Mouse (Mus musculus): ENCODE measurements around the gene Cd8a. TPM values are rescaled to one million over a fixed set of nuclear protein-coding genes. Genes with fewer than 3 reads are reported as not detected.

The Cd8a gene
- total RNA-seq, 2 experiments from 2014 or later = not detected

GRCm38 (mm10) chr6:71374921-71375320 lies 1.7 kb downstream of the Cd8a start:
- intact Hi-C loops (cut with DNase I) = no loop called here
- H3K27ac ChIP-seq = no peak overlapping the region
- no peak for DNase-seq
- TF ChIP-seq CTCF (IDR thresholded peaks at IDR 0.05) = no peak
- no peak overlapping the region for H3K4me3 ChIP-seq

GRCm38 (mm10) chr6:71376711-71377110 lies 3.5 kb downstream of the Cd8a start:
- TF ChIP-seq CTCF (IDR thresholded peaks at IDR 0.05) = no peak
- no peak overlapping the region for H3K4me3 ChIP-seq
- no peak for DNase-seq
- intact Hi-C loops (cut with DNase I) = no loop called here
- H3K27ac ChIP-seq = no peak overlapping the region

DNA sequence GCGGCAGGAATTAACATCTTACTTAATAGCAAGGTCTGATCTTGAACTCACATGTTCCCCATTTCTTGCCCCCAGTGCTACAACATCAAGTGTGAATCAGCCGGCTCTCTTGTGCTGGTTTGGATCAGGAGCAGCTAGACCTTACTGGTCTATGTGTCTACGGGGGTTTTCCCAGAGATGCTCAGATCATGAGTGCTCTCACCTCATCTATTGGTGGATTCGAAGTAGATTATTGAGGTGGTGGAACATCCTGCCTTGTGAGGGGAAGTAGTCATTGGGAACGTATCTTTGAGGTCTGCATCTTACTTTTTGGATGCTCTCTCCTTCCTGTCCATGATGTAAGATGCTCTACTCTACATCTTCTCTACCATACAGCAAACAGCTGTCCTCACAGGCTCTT lies 8.4 kb downstream of the Cd8a start:
- no peak for TF ChIP-seq CTCF (IDR thresholded peaks at IDR 0.05)
- Histone ChIP-seq H3K27ac (no peak overlapping the region), H3K4me3 (no peak overlapping the region)
- intact Hi-C loops (cut with DNase I) = no loop called here
- no peak for DNase-seq

GRCm38 (mm10) chr6:71390496-71390895 lies 17.3 kb downstream of the Cd8a start:
- no peak for TF ChIP-seq CTCF (IDR thresholded peaks at IDR 0.05)
- intact Hi-C loops (cut with DNase I) = no loop called here
- Histone ChIP-seq H3K27ac (no peak overlapping the region), H3K4me3 (no peak overlapping the region)
- no peak for DNase-seq

DNA sequence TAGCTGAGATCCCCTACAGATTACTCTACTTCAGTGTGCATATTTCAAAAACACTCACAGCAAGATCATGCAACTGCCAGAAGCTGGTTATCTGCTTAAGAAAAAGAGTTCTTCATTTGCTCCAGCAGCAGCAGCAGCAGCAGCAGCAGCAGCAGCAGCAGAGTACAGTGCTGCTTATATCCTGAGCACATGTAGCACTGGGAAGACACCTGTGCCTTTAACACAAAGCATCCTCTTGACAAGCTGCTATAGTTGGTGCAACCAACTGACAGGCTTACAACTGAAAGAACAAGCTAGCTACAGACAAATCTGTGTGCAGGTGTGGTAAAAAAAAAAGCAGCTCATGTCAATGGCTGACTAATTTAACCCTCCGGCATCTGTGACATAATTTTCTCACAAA lies 22.8 kb downstream of the Cd8a start:
- no peak for DNase-seq
- no peak overlapping the region for H3K4me3 ChIP-seq
- intact Hi-C loops (cut with DNase I) = loop anchor here (5.0 kb wide), 1 partner anchor 154 kb away; no protein-coding TSS in a partner anchor
- no peak overlapping the region for H3K27ac ChIP-seq
- no peak for TF ChIP-seq CTCF (IDR thresholded peaks at IDR 0.05)

DNA sequence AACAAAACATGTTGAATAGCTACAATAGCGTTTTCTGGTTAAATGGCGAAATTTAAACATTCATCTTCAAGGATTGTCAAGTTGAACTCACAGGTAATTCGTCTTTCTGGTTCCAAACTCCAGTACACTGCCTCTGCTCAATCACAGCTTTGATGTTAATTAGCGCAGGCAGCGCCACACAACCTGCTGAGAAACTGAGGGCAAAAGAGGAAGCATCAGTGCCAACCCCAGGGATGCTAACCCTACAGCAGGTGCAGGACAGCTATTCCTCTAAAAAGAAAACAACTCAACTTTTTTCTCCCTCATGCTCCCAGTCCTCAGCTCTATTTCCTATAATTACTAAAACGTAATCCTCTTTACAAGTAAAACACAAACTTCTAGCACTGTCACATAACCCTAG lies 23.5 kb downstream of the Cd8a start:
- intact Hi-C loops (cut with DNase I) = loop anchor here (5.0 kb wide), 1 partner anchor 154 kb away; no protein-coding TSS in a partner anchor
- no peak for TF ChIP-seq CTCF (IDR thresholded peaks at IDR 0.05)
- H3K27ac ChIP-seq = no peak overlapping the region
- no peak for DNase-seq
- H3K4me3 ChIP-seq = no peak overlapping the region

DNA sequence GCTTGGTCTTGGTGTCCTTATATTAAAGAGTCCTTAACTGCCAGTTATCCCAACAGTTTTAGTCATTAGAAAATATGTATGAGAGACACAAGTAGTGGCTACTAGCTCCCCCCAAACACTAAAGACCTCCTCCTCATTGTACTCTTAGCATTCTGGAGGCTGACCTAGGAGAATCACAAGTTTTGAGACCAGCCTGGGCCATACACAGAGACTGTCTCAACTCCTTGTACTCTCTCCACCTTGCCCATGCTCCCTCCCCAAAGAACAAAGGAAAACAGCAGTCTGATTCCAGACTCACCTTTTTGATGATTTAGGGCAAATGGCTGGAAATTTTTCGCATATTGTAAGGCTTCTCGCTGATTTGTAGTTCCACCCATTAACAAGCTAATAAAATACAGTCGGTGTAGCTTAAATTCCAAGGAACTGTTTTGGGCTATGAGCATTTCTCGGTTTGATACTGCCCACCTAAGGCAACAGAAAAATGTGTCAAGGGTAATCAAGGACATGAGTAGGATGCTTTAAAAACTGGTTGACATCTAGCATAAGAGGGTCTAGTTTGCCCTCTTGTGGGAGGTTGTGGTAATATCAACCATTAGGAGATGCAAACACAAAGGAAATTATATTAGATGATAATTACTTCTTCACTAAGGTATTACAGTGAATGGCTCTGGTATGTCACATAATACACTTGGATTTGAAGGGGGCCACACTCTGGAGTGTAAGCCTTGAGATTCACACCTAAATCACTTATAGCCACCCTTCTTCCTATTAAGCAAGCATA lies 25.8 kb downstream of the Cd8a start:
- Histone ChIP-seq H3K27ac (no peak overlapping the region), H3K4me3 (no peak overlapping the region)
- peak; percentile 68 for TF ChIP-seq CTCF (IDR thresholded peaks at IDR 0.05)
- intact Hi-C loops (cut with DNase I) = loop anchor here (2.0 to 5.0 kb wide), 2 partner anchors 157 to 232 kb away; no protein-coding TSS in a partner anchor
- no peak for DNase-seq

DNA sequence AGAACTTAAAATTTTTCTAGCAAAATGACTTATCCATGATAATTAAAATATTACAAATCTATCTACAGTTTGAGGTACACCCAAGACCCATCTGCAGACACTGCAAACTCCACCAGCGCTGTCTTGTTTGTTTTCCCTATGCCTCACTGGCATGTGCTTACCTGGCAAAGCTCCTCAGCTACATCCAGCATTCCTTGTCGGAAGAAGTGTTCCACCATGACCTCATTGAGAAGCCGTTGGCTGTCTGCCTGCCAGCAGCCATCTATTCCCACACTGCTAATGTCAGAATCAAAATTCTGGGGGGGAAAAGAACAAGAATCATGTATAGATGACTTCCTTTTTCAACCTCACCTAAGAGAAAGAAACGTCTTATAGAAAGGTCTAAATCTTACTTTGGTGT lies 41.4 kb downstream of the Cd8a start:
- no peak for TF ChIP-seq CTCF (IDR thresholded peaks at IDR 0.05)
- intact Hi-C loops (cut with DNase I) = loop anchor here (5.0 kb wide), 1 partner anchor 142 kb away; the partner anchor contains the start of gene Krcc1
- DNase-seq = peak; percentile 71

DNA sequence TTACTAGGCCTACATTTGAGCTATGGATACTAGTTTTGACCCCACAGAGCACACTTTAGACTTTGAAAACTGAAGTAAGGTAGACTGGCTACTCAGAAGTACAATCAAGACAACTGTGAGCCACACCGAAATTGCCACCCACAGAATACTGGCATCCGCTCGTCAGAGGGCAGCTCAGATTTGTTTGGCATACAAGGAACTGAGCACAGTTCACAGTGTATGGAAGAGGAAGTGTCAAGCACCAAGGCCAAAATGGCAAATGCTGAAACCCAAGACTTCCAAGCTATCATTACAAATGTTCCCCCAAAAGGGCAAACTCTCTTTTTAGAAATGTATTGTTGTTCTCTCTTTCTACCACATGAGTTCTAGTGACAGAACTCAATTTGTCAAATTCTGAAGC lies 42.2 kb downstream of the Cd8a start:
- peak; percentile 54 for DNase-seq
- intact Hi-C loops (cut with DNase I) = loop anchor here (5.0 kb wide), 1 partner anchor 143 kb away; the partner anchor contains the start of gene Krcc1
- Histone ChIP-seq H3K4me3 (no peak overlapping the region), H3K27ac (peak overlapping the region; percentile 79)
- no peak for TF ChIP-seq CTCF (IDR thresholded peaks at IDR 0.05)

More for the DNA sequence above, 41.4 kb downstream of the Cd8a start:
- H3K4me3 ChIP-seq = no peak overlapping the region
- H3K27ac ChIP-seq = peak overlapping the region; percentile 79

- DNase-seq = peak; percentile 43
Measured at GRCm38 (mm10) chr6:71418874-71419273, 45.6 kb downstream of the Cd8a start.

DNA sequence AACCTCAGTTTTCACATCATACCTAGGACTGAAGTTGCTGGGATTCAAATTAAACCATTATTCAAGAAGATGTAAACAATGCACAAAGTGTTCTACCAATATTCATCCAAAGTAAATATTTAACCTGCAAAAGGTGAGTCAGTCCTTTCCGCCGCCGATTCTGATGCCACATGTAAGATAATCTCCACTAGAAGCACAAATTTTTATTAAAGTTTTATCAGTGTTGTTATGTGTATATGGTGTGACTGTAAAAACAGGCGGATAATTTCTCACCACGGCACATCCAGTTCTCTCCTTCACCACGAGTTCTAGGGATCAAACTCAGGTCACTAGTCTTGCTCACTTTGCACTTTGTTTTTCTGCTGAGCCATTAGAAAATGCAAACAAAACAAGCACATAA lies 47.6 kb downstream of the Cd8a start:
- TF ChIP-seq CTCF (IDR thresholded peaks at IDR 0.05) = no peak
- Histone ChIP-seq H3K4me3 (no peak overlapping the region), H3K27ac (no peak overlapping the region)
- DNase-seq = no peak
- intact Hi-C loops (cut with DNase I) = no loop called here

More at GRCm38 (mm10) chr6:71418874-71419273, 45.6 kb downstream of the Cd8a start:
- no peak for TF ChIP-seq CTCF (IDR thresholded peaks at IDR 0.05)
- intact Hi-C loops (cut with DNase I) = loop anchor here (5.0 kb wide), 1 partner anchor 147 kb away; the partner anchor contains the start of gene Krcc1
- Histone ChIP-seq H3K4me3 (no peak overlapping the region), H3K27ac (peak overlapping the region; percentile 70)

- H3K27ac ChIP-seq = no peak overlapping the region; the same call in 1 of the 2 replicates
- intact Hi-C loops (cut with DNase I) = no loop called here
- no peak overlapping the region for H3K4me3 ChIP-seq
- DNase-seq = no peak
- TF ChIP-seq CTCF (IDR thresholded peaks at IDR 0.05) = no peak
Measured at GRCm38 (mm10) chr6:71422162-71422561, 48.9 kb downstream of the Cd8a start.

DNA sequence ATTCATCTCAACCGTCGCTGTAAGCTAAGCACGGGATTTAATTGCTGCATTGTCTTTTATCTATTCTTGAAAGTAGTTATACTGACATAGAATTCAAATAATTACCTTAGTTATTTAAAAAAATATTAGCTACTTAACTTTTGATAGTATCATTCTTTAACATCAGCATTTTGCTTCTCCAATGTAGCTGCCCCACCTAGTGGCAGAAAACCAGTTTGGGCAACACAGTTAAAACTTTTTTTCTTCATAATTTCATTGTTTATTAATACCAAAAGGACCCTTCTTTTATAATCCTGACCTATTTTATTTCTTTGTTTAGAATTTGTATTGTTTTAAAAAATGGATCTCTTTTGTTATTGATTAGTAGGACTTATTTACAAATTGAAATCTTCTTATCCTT lies 49.9 kb downstream of the Cd8a start:
- peak; percentile 79 for TF ChIP-seq CTCF (IDR thresholded peaks at IDR 0.05)
- Histone ChIP-seq H3K4me3 (no peak overlapping the region), H3K27ac (no peak overlapping the region)
- intact Hi-C loops (cut with DNase I) = no loop called here
- peak; percentile 34 for DNase-seq
